Mouse (Mus musculus): ENCODE measurements around the gene Sox11.

Sox11 gene

GRCm38 (mm10) chr12:27341871-27342690 lies at the start of gene Sox11:
Gene Sox11, minus strand, starts transcription at chr12:27342574.
- DNase-seq (ENCODE audit: extremely low spot score, low read depth, low spot score), result no peak

GRCm38 (mm10) chr12:27391652-27392305 lies 49.4 kb upstream of the Sox11 start:
- no peak for DNase-seq (ENCODE audit: extremely low spot score, low read depth, low spot score)

- no peak for DNase-seq (ENCODE audit: extremely low spot score, low read depth, low spot score)
These were observed 48.1 kb upstream of the Sox11 start for GRCm38 (mm10) chr12:27390439-27390838.

- DNase-seq (ENCODE audit: extremely low spot score, low read depth, low spot score), result no peak
These were observed 47.1 kb upstream of the Sox11 start for GRCm38 (mm10) chr12:27389429-27389828.

GRCm38 (mm10) chr12:27372505-27372904 lies 30.1 kb upstream of the Sox11 start:
- no peak for DNase-seq (ENCODE audit: extremely low spot score, low read depth, low spot score)

GRCm38 (mm10) chr12:27370756-27371155 lies 28.4 kb upstream of the Sox11 start:
- DNase-seq (ENCODE audit: extremely low spot score, low read depth, low spot score), result no peak

GRCm38 (mm10) chr12:27367476-27367875 lies 25.1 kb upstream of the Sox11 start:
- no peak for DNase-seq (ENCODE audit: extremely low spot score, low read depth, low spot score)

- DNase-seq (ENCODE audit: extremely low spot score, low read depth, low spot score), result no peak
These were observed 21.7 kb upstream of the Sox11 start for GRCm38 (mm10) chr12:27363840-27364640.

- DNase-seq (ENCODE audit: extremely low spot score, low read depth, low spot score), result no peak
These were observed 14.8 kb upstream of the Sox11 start for GRCm38 (mm10) chr12:27357076-27357637.

GRCm38 (mm10) chr12:27356571-27356970 lies 14.2 kb upstream of the Sox11 start:
- no peak for DNase-seq (ENCODE audit: extremely low spot score, low read depth, low spot score)

GRCm38 (mm10) chr12:27343606-27344410 lies 1.4 kb upstream of the Sox11 start:
- DNase-seq (ENCODE audit: extremely low spot score, low read depth, low spot score), result no peak

GRCm38 (mm10) chr12:27342691-27343605 lies 574 bp upstream of the Sox11 start:
- no peak for DNase-seq (ENCODE audit: extremely low spot score, low read depth, low spot score)

- DNase-seq (ENCODE audit: extremely low spot score, low read depth, low spot score), result no peak
These were observed 1.1 kb downstream of the Sox11 start for GRCm38 (mm10) chr12:27341130-27341870.

GRCm38 (mm10) chr12:27340451-27341035 lies 1.8 kb downstream of the Sox11 start:
- no peak for DNase-seq (ENCODE audit: extremely low spot score, low read depth, low spot score)

- no peak for DNase-seq (ENCODE audit: extremely low spot score, low read depth, low spot score)
These were observed 3.1 kb downstream of the Sox11 start for GRCm38 (mm10) chr12:27339171-27339751.

- DNase-seq (ENCODE audit: extremely low spot score, low read depth, low spot score), result no peak
These were observed 3.6 kb downstream of the Sox11 start for GRCm38 (mm10) chr12:27338721-27339170.

GRCm38 (mm10) chr12:27338116-27338515 lies 4.3 kb downstream of the Sox11 start:
- DNase-seq (ENCODE audit: extremely low spot score, low read depth, low spot score), result no peak

GRCm38 (mm10) chr12:27337482-27337881 lies 4.9 kb downstream of the Sox11 start:
- no peak for DNase-seq (ENCODE audit: extremely low spot score, low read depth, low spot score)

Data from hindlimb bud, embryonic 11.5 days (tissue).